Mouse (Mus musculus) liver, embryonic 14.5 days (tissue): ENCODE measurements around the gene Cadm4.

Source experiments
- CTCF ChIP-seq: IDR thresholded peaks from 2 replicates; pipeline ENCODE4 v1.5.1; 2016; ENCODE audit warnings: antibody characterized with exemption, low read depth, control low read depth
- EP300 ChIP-seq: IDR thresholded peaks from 2 replicates; pipeline ENCODE4 v1.6.1; 2016; ENCODE audit warnings: antibody characterized with exemption, low read depth

DNA sequence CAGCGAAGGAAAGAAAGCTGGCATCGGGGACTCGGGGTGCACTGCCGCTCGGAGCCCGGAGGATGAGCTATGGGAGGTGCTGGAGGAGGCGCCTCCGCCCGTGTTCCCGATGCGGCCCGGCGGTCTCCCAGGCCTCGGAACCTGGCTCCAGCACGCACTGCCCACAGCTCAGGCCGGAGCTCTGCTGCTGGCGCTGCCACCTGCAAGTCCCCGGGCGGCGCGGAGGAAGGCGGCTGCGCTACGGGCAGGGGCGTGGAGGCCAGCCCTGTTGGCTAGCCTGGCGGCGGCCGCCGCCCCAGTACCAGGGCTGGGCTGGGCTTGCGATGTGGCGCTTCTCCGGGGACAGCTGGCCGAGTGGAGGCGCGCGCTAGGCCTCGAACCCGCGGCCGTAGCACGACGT, 52.0 kb downstream of the Cadm4 start:
- TF ChIP-seq CTCF (no peak), EP300 (no peak)
